Mouse (Mus musculus) neural tube, embryonic 11.5 days (tissue): ENCODE results near the gene Lrrc2. TPM values are rescaled to one million over a fixed set of nuclear protein-coding genes. Genes with fewer than 3 reads are reported as not detected.

Experiments used
- ATAC-seq: fragments of 200-750 bp; cut with Nextera tagmentation; 2 replicates; pipeline ENCODE4 v1.8.0; 2017; ENCODE audit warnings: moderate number of reproducible peaks, mild to moderate bottlenecking, moderate TSS enrichment, moderate library complexity; ENCODE audit not compliant: insufficient read depth, low FRiP score, low TSS enrichment
- DNase-seq: peaks from one replicate; pipeline ENCODE4 v3.0.0-alpha.2; 2015; ENCODE audit warnings: low spot score
- H3K27ac ChIP-seq: fragments of 300-500 bp; sonication (generic); 2 replicates; pipeline ENCODE4 v1.5.1; 2014; ENCODE audit warnings: low read depth, mild to moderate bottlenecking, low read length
- H3K27me3 ChIP-seq: fragments of 300-500 bp; sonication (generic); 2 replicates; pipeline ENCODE4 v1.6.1; 2014; ENCODE audit warnings: mild to moderate bottlenecking, low read length, mixed read lengths; ENCODE audit not compliant: control insufficient read depth, insufficient read depth
- H3K36me3 ChIP-seq: fragments of 300-500 bp; sonication (generic); 2 replicates; pipeline ENCODE4 v1.6.1; 2014; ENCODE audit warnings: mild to moderate bottlenecking, low read length, moderate library complexity, mixed read lengths; ENCODE audit not compliant: control insufficient read depth, insufficient read depth
- H3K4me1 ChIP-seq: fragments of 300-500 bp; sonication (generic); 2 replicates; pipeline ENCODE4 v1.6.1; 2014; ENCODE audit warnings: low read length, mixed read lengths; ENCODE audit not compliant: control insufficient read depth, insufficient read depth
- H3K4me2 ChIP-seq: fragments of 300-500 bp; sonication (generic); 2 replicates; pipeline ENCODE4 v1.6.1; 2014; ENCODE audit warnings: low read depth, mild to moderate bottlenecking, moderate library complexity
- H3K4me3 ChIP-seq: fragments of 300-500 bp; sonication (generic); 2 replicates; pipeline ENCODE4 v1.5.1; 2014; ENCODE audit warnings: low read depth, low read length
- H3K9ac ChIP-seq: fragments of 300-500 bp; sonication (generic); 2 replicates; pipeline ENCODE4 v1.6.1; 2014; ENCODE audit warnings: mild to moderate bottlenecking, low read length
- H3K9me3 ChIP-seq: fragments of 300-500 bp; sonication (generic); 2 replicates; pipeline ENCODE4 v1.6.1; 2016; ENCODE audit warnings: low read length; ENCODE audit not compliant: control insufficient read depth
- whole genome bisulfite sequencing: fragments of 180-500 bp; shearing (Covaris S2); extraction: QIAGEN DNeasy Blood & Tissue Kit; methylation state at CpG from one replicate; pipeline ENCODE4 v1.1.7; 2014; 5-methylcytosine and 5-hydroxymethylcytosine counted together
- polyA plus RNA-seq: library from polyadenylated mRNA; unstranded; fragments of >200 nt; fragmentation: Nextera tagmentation; extraction: Ambion mirVana; gene quantifications from 2 replicates; pipeline ENCODE4 v1.2.1, GENCODE M21; 2014

Gene Lrrc2
- polyA plus RNA-seq, 1 experiment from 2014 or later, result 0.15 TPM

- DNase-seq (no peak), ATAC-seq (no peak)
- Histone ChIP-seq H3K9me3 (no peaks in the 10 kb centered on the region), H3K4me1 (no peaks in the 10 kb centered on the region), H3K27ac (no peak overlapping the region), H3K4me3 (no peak overlapping the region), H3K36me3 (no peaks in the 10 kb centered on the region), H3K4me2 (no peak overlapping the region), H3K27me3 (no peaks in the 10 kb centered on the region), H3K9ac (no peak overlapping the region)
- WGBS, result 90% methylated on average over 12 of the region's 12 CpGs
Measured at GRCm38 (mm10) chr9:111001621-111002020, 50.3 kb downstream of the Lrrc2 start.

- no peaks in the 10 kb centered on the region for H3K27me3 ChIP-seq
- no peaks in the 10 kb centered on the region for H3K36me3 ChIP-seq
- H3K4me2 ChIP-seq, result no peak overlapping the region
- no peak for DNase-seq
- WGBS, result 90% methylated on average over 9 of the region's 9 CpGs
- no peak overlapping the region for H3K27ac ChIP-seq
- no peak overlapping the region for H3K4me3 ChIP-seq
- no peak overlapping the region for H3K9ac ChIP-seq
- no peaks in the 10 kb centered on the region for H3K4me1 ChIP-seq
- H3K9me3 ChIP-seq, result no peaks in the 10 kb centered on the region
- no peak for ATAC-seq
Measured at GRCm38 (mm10) chr9:111003279-111003678, 51.9 kb downstream of the Lrrc2 start.

GRCm38 (mm10) chr9:111006544-111006943 is 55.2 kb downstream of the Lrrc2 start:
- WGBS, result 97% methylated on average over 2 of the region's 2 CpGs
- H3K36me3 ChIP-seq, result no peaks in the 10 kb centered on the region
- H3K4me1 ChIP-seq, result no peaks in the 10 kb centered on the region
- H3K9ac ChIP-seq, result no peak overlapping the region
- H3K4me3 ChIP-seq, result no peak overlapping the region
- DNase-seq (no peak), ATAC-seq (no peak)
- no peaks in the 10 kb centered on the region for H3K9me3 ChIP-seq
- no peak overlapping the region for H3K27ac ChIP-seq
- H3K4me2 ChIP-seq, result no peak overlapping the region
- no peaks in the 10 kb centered on the region for H3K27me3 ChIP-seq

GRCm38 (mm10) chr9:111009763-111010162 is 58.4 kb downstream of the Lrrc2 start:
- H3K27ac ChIP-seq, result no peak overlapping the region
- ATAC-seq (no peak), DNase-seq (no peak)
- no peak overlapping the region for H3K4me2 ChIP-seq
- no peaks in the 10 kb centered on the region for H3K9me3 ChIP-seq
- H3K27me3 ChIP-seq, result no peaks in the 10 kb centered on the region
- no peak overlapping the region for H3K9ac ChIP-seq
- 71% methylated on average over 3 of the region's 3 CpGs for WGBS
- no peaks in the 10 kb centered on the region for H3K36me3 ChIP-seq
- H3K4me3 ChIP-seq, result no peak overlapping the region
- H3K4me1 ChIP-seq, result no peaks in the 10 kb centered on the region

- no peaks in the 10 kb centered on the region for H3K4me1 ChIP-seq
- no peaks in the 10 kb centered on the region for H3K9me3 ChIP-seq
- WGBS, result 81% methylated on average over 9 of the region's 9 CpGs
- H3K4me3 ChIP-seq, result no peak overlapping the region
- no peaks in the 10 kb centered on the region for H3K36me3 ChIP-seq
- H3K4me2 ChIP-seq, result no peak overlapping the region
- no peak overlapping the region for H3K27ac ChIP-seq
- H3K27me3 ChIP-seq, result no peaks in the 10 kb centered on the region
- no peak for ATAC-seq
- H3K9ac ChIP-seq, result no peak overlapping the region
- DNase-seq, result no peak
Measured at GRCm38 (mm10) chr9:111011550-111011949, 60.2 kb downstream of the Lrrc2 start.

- WGBS, result 72% methylated on average over 3 of the region's 3 CpGs
- Histone ChIP-seq H3K4me3 (no peak overlapping the region), H3K4me1 (no peaks in the 10 kb centered on the region), H3K36me3 (no peaks in the 10 kb centered on the region), H3K27me3 (no peaks in the 10 kb centered on the region), H3K9ac (no peak overlapping the region), H3K27ac (no peak overlapping the region), H3K4me2 (no peak overlapping the region), H3K9me3 (no peaks in the 10 kb centered on the region)
- no peak for ATAC-seq
- no peak for DNase-seq
Measured at GRCm38 (mm10) chr9:111012041-111012440, 60.7 kb downstream of the Lrrc2 start.

- H3K27me3 ChIP-seq, result no peaks in the 10 kb centered on the region
- H3K36me3 ChIP-seq, result no peaks in the 10 kb centered on the region
- H3K4me1 ChIP-seq, result no peaks in the 10 kb centered on the region
- H3K9me3 ChIP-seq, result no peaks in the 10 kb centered on the region
- H3K4me2 ChIP-seq, result no peak overlapping the region
- no peak for ATAC-seq
- WGBS, result 84% methylated on average over 4 of the region's 4 CpGs
- no peak for DNase-seq
- H3K4me3 ChIP-seq, result no peak overlapping the region
- H3K27ac ChIP-seq, result no peak overlapping the region
- no peak overlapping the region for H3K9ac ChIP-seq
Measured at GRCm38 (mm10) chr9:111015658-111016057, 64.3 kb downstream of the Lrrc2 start.

GRCm38 (mm10) chr9:111019022-111019421 is 67.7 kb downstream of the Lrrc2 start, which contains the start of gene Ltf:
Gene Ltf (plus strand): TSS chr9:111019271.
- Histone ChIP-seq H3K4me1 (no peaks in the 10 kb centered on the region), H3K4me3 (no peak within 1 kb of the TSS), H3K27ac (no peak within 1 kb of the TSS), H3K27me3 (no peaks in the 10 kb centered on the region), H3K9ac (no peak within 1 kb of the TSS), H3K36me3 (no peaks in the 10 kb centered on the region), H3K9me3 (no peaks in the 10 kb centered on the region), H3K4me2 (no peak within 1 kb of the TSS)
- no peak for DNase-seq
- ATAC-seq, result no peak
- 74% methylated on average over 5 of the region's 5 CpGs for WGBS

GRCm38 (mm10) chr9:111026791-111027190 is 75.4 kb downstream of the Lrrc2 start:
- Histone ChIP-seq H3K9me3 (no peaks in the 10 kb centered on the region), H3K36me3 (no peaks in the 10 kb centered on the region), H3K4me3 (no peak overlapping the region), H3K27ac (no peak overlapping the region), H3K9ac (no peak overlapping the region), H3K4me2 (no peak overlapping the region), H3K27me3 (no peaks in the 10 kb centered on the region), H3K4me1 (no peaks in the 10 kb centered on the region)
- WGBS, result 89% methylated on average over 10 of the region's 10 CpGs
- DNase-seq (no peak), ATAC-seq (no peak)
